Mouse (Mus musculus) small intestine, adult 2 months (tissue): ENCODE data around the gene Gpr4.
A peak's percentile ranks its signal among the peaks of the same experiment; 100 is the strongest.

Source experiments
- CTCF ChIP-seq: fragments of 200-500 bp; IDR thresholded peaks from 2 replicates; pipeline ENCODE4 v1.5.1; 2012; ENCODE audit warnings: low read depth, mild to moderate bottlenecking, control low read depth, inconsistent platforms, low read length, moderate library complexity, mixed read lengths; ENCODE audit not compliant: insufficient replicate concordance, insufficient read length; ENCODE audit errors: extremely low read depth
- POLR2A ChIP-seq: fragments of 200-500 bp; IDR thresholded peaks from 2 replicates; pipeline ENCODE4 v1.6.1; 2012; ENCODE audit warnings: low read depth, mild to moderate bottlenecking, control low read depth, inconsistent platforms, low read length, moderate library complexity

DNA sequence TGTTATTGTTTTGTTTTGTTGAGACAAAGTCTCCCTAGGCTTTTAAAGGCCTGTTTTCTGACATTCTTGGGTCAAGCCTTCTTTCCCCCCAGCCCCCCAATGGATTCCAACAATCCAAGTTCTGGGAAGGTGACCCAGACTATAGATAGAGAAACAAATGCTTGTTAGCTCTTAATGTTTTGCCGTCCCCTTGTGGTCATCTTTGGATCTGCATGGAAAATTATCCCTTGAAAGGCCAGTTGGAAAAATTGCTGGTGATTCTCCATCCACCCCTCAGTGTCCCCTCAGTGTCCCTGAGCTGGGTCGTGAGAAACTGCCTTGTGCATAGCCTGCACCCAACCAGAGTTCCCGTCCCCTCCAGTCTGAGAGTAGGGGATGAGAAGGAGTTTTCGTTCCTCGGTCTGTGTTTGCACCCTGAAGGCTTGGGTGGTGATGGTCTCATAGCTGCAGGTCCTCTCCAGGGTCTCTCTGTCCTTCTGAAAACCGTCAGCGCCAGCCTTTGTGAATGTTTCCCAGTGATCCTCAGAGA is 3.3 kb upstream of the Gpr4 start:
- TF ChIP-seq CTCF = peak; percentile 56; the same call in 1 of the 2 replicates
- no peak for TF ChIP-seq POLR2A
